Mouse (Mus musculus): ENCODE data around the gene Krt79.

- no peak for TF ChIP-seq POLR2A (IDR thresholded peaks at IDR 0.05; ENCODE audit: insufficient read depth, low read length)
- no peak for TF ChIP-seq CTCF (IDR thresholded peaks at IDR 0.05; ENCODE audit: low read depth, low read length)
Measured at GRCm38 (mm10) chr15:101922296-101922695, 17.8 kb downstream of the Krt79 start.
